Mouse (Mus musculus) heart, embryonic 14.5 days (tissue): ENCODE measurements around the gene Bicd2. TPM values are rescaled to one million over a fixed set of nuclear protein-coding genes. Genes with fewer than 3 reads are reported as not detected.
A peak's percentile ranks its signal among the peaks of the same experiment; 100 is the strongest.

Source experiments
- ATAC-seq: fragments of 200-750 bp; cut with Nextera tagmentation; 2 replicates; pipeline ENCODE4 v1.8.0; 2017; ENCODE audit warnings: low read depth, moderate TSS enrichment; ENCODE audit not compliant: insufficient number of reproducible peaks, insufficient read depth, low FRiP score
- H3K27ac ChIP-seq, 2 experiments: fragments of 200-500 bp in 1 of 2; fragments of 300-500 bp in 1 of 2; sonication (generic) in 1 of 2; replicated peaks in 1 of 2; 2 replicates each; pipeline ENCODE4 v1.5.1; 2012 to 2014; ENCODE audit warnings: low read depth in 2 of 2, low read length in 2 of 2, control low read depth in 1 of 2, mild to moderate bottlenecking in 1 of 2, mixed read lengths in 1 of 2; ENCODE audit not compliant: control insufficient read depth in 1 of 2, insufficient read depth in 1 of 2
- H3K27me3 ChIP-seq: fragments of 300-500 bp; sonication (generic); 2 replicates; pipeline ENCODE4 v1.6.1; 2014; ENCODE audit warnings: mild to moderate bottlenecking, low read length, control low read depth; ENCODE audit not compliant: control insufficient read depth, insufficient read depth
- H3K36me3 ChIP-seq: fragments of 300-500 bp; sonication (generic); 2 replicates; pipeline ENCODE4 v1.6.1; 2014; ENCODE audit warnings: mild to moderate bottlenecking, control low read depth, low read length, mixed read lengths; ENCODE audit not compliant: control insufficient read depth, insufficient read depth
- H3K4me1 ChIP-seq, 2 experiments: fragments of 200-500 bp in 1 of 2; fragments of 300-500 bp in 1 of 2; sonication (generic) in 1 of 2; 2 replicates each; pipeline ENCODE4 v1.6.1; 2012 to 2014; ENCODE audit warnings: low read length in 2 of 2, control low read depth in 1 of 2, mixed read lengths in 1 of 2; ENCODE audit not compliant: control insufficient read depth in 2 of 2, insufficient read depth in 2 of 2
- H3K4me2 ChIP-seq: fragments of 300-500 bp; sonication (generic); 2 replicates; pipeline ENCODE4 v1.6.1; 2014; ENCODE audit warnings: mild to moderate bottlenecking, low read length
- H3K4me3 ChIP-seq, 2 experiments: fragments of 200-500 bp in 1 of 2; fragments of 300-500 bp in 1 of 2; sonication (generic) in 1 of 2; 2 replicates each; pipeline ENCODE4 v1.5.1; 2012 to 2014; ENCODE audit warnings: low read length in 2 of 2, mild to moderate bottlenecking in 2 of 2, control low read depth in 1 of 2, low read depth in 1 of 2, moderate library complexity in 1 of 2; ENCODE audit not compliant: control insufficient read depth in 1 of 2, insufficient read depth in 1 of 2
- H3K9ac ChIP-seq: fragments of 300-500 bp; sonication (generic); 2 replicates; pipeline ENCODE4 v1.6.1; 2014; ENCODE audit warnings: mild to moderate bottlenecking, low read length
- H3K9me3 ChIP-seq: fragments of 300-500 bp; sonication (generic); 2 replicates; pipeline ENCODE4 v1.6.1; 2016; ENCODE audit warnings: low read length, control low read depth; ENCODE audit not compliant: control insufficient read depth
- WGBS: fragments of 180-500 bp; shearing (Covaris S2); extraction: QIAGEN DNeasy Blood & Tissue Kit; methylation state at CpG from one replicate; pipeline ENCODE4 v1.1.7; 2014; 5-methylcytosine and 5-hydroxymethylcytosine counted together
- polyA plus RNA-seq: library from polyadenylated mRNA; unstranded; fragments of >200 nt; fragmentation: Nextera tagmentation; extraction: Ambion mirVana; gene quantifications from 2 replicates; pipeline ENCODE4 v1.2.1, GENCODE M21; 2014

The Bicd2 gene
- polyA plus RNA-seq, 1 experiment from 2014 or later = 47.3 TPM

GRCm38 (mm10) chr13:49371428-49371899, 30.1 kb downstream of the Bicd2 start:
- no peak overlapping the region for H3K4me2 ChIP-seq
- ATAC-seq = peak; percentile 82
- no peak overlapping the region for H3K4me3 ChIP-seq

DNA sequence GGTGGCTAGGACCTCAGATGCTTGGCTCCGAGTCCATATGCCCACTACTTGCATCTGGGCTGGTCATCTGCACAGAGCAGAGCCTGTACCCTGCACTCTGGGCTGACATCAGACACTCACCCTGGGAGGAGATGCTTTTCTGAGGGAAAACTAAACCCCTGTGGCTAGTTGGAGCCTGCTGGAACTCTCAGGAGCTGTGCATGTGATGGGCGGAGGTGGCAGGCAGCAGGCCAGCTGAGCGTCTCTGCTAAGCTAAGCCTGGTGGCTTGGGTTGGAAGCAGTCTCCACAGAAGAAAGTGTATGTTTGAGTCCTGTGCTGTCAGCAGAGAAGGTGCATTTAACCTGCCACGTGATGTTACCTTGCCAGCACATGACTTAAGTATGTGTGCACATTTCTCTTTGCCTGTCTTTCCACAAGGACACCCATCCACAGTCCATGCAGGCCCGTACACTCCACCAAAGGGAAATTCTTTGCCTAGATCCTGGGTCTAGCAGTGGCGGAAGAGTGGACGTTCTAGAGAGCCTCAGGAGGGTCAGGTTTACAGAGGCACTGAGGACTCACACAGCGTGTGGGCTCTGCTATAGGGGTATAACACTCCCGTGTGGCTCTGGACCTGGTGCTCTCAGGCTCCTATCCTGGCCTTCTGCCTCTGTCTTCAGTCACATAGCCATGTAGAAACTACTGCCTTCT, 31.1 kb downstream of the Bicd2 start:
- Histone ChIP-seq H3K9me3 (no peaks in the 10 kb centered on the region), H3K4me1 (peaks cover 25 to 46% of the 10 kb centered on the region in 2 experiments), H3K4me2 (no peak overlapping the region), H3K36me3 (peaks cover 60% of the 10 kb centered on the region), H3K9ac (no peak overlapping the region), H3K4me3 (no peak overlapping the region), H3K27me3 (no peaks in the 10 kb centered on the region), H3K27ac (peak overlapping the region; percentile 67 to 76; a peak in 3 of 4 replicates)
- WGBS = 81% methylated on average over 9 of the region's 9 CpGs
- no peak for ATAC-seq

More at GRCm38 (mm10) chr13:49371428-49371899, 30.1 kb downstream of the Bicd2 start:
- peaks cover 25 to 55% of the 10 kb centered on the region in 2 experiments for H3K4me1 ChIP-seq
- H3K9me3 ChIP-seq = no peaks in the 10 kb centered on the region
- H3K27me3 ChIP-seq = no peaks in the 10 kb centered on the region
- peaks cover 50% of the 10 kb centered on the region for H3K36me3 ChIP-seq
- H3K9ac ChIP-seq = peak overlapping the region; percentile 27; the same call in 1 of the 2 replicates
- peak overlapping the region; percentile 67 to 76 for H3K27ac ChIP-seq
- WGBS = 39% methylated on average over 3 of the region's 3 CpGs

DNA sequence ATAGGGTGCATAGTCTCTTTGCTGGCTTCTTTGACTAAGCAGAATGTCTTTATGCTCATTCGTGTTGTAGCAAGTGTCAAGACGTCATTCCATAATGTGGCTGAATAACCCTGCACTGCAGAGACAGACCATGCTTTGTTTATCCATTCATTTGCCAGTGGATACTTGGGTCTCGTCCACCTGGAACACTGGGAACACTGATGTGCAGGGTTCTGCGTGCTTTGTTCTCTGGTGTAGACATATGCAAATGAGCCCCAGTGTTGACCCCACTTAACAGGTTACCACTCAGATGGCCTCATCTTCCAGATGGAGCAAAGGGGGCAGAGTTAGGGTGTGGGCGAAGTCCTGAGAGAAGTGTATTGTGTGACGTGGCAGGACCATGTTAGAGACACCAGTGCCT, 32.9 kb downstream of the Bicd2 start:
- H3K4me1 ChIP-seq = peaks cover 19 to 28% of the 10 kb centered on the region in 2 experiments
- peaks cover 75% of the 10 kb centered on the region for H3K36me3 ChIP-seq
- WGBS = 66% methylated on average over 6 of the region's 6 CpGs
- no peaks in the 10 kb centered on the region for H3K27me3 ChIP-seq
- no peaks in the 10 kb centered on the region for H3K9me3 ChIP-seq
- no peak overlapping the region for H3K4me2 ChIP-seq
- H3K27ac ChIP-seq = no peak overlapping the region
- H3K9ac ChIP-seq = no peak overlapping the region
- no peak overlapping the region for H3K4me3 ChIP-seq
- no peak for ATAC-seq

GRCm38 (mm10) chr13:49374730-49375129, 33.3 kb downstream of the Bicd2 start:
- no peaks in the 10 kb centered on the region for H3K9me3 ChIP-seq
- no peaks in the 10 kb centered on the region for H3K27me3 ChIP-seq
- WGBS = 72% methylated on average over 6 of the region's 6 CpGs
- no peak overlapping the region for H3K27ac ChIP-seq
- no peak overlapping the region for H3K4me2 ChIP-seq
- peaks cover 19 to 24% of the 10 kb centered on the region in 2 experiments for H3K4me1 ChIP-seq
- H3K9ac ChIP-seq = no peak overlapping the region
- H3K4me3 ChIP-seq = no peak overlapping the region
- no peak for ATAC-seq
- H3K36me3 ChIP-seq = peaks cover 75% of the 10 kb centered on the region

- 77% methylated on average over 6 of the region's 6 CpGs for WGBS
- Histone ChIP-seq H3K4me2 (no peak overlapping the region), H3K27ac (no peak overlapping the region), H3K4me3 (no peak overlapping the region), H3K36me3 (peaks cover 81% of the 10 kb centered on the region), H3K9me3 (no peaks in the 10 kb centered on the region), H3K27me3 (no peaks in the 10 kb centered on the region), H3K9ac (no peak overlapping the region), H3K4me1 (peaks cover 3 to 9% of the 10 kb centered on the region in 2 experiments; a peak in 2 of 4 replicates)
- ATAC-seq = no peak
Measured at GRCm38 (mm10) chr13:49377608-49378007, 36.2 kb downstream of the Bicd2 start.

GRCm38 (mm10) chr13:49379301-49379700, 37.9 kb downstream of the Bicd2 start:
- H3K27me3 ChIP-seq = no peaks in the 10 kb centered on the region
- H3K9me3 ChIP-seq = no peaks in the 10 kb centered on the region
- peaks cover 95% of the 10 kb centered on the region for H3K36me3 ChIP-seq
- H3K27ac ChIP-seq = no peak overlapping the region
- WGBS = 92% methylated on average over 20 of the region's 20 CpGs
- no peak overlapping the region for H3K4me2 ChIP-seq
- ATAC-seq = no peak
- peaks cover 0 to 7% of the 10 kb centered on the region in 2 experiments; a peak in 2 of 4 replicates for H3K4me1 ChIP-seq
- H3K9ac ChIP-seq = no peak overlapping the region
- no peak overlapping the region for H3K4me3 ChIP-seq

GRCm38 (mm10) chr13:49381230-49381629, 39.8 kb downstream of the Bicd2 start:
- H3K9me3 ChIP-seq = no peaks in the 10 kb centered on the region
- H3K4me3 ChIP-seq = no peak overlapping the region
- H3K4me2 ChIP-seq = no peak overlapping the region
- peak overlapping the region in 1 of 2 experiments; percentile 53; a peak in 2 of 4 replicates for H3K27ac ChIP-seq
- peak; percentile 45; the same call in 1 of the 2 replicates for ATAC-seq
- H3K9ac ChIP-seq = peak overlapping the region; percentile 38; the same call in 1 of the 2 replicates
- H3K27me3 ChIP-seq = no peaks in the 10 kb centered on the region
- 26% methylated on average over 3 of the region's 3 CpGs for WGBS
- peaks cover 0 to 7% of the 10 kb centered on the region in 2 experiments; a peak in 2 of 4 replicates for H3K4me1 ChIP-seq
- H3K36me3 ChIP-seq = peaks cover 98% of the 10 kb centered on the region
